Mouse (Mus musculus) stomach, postnatal 0 days (tissue): Measurements from ENCODE around the gene Cyb5b.

ENCODE experiments used
- CTCF ChIP-seq: IDR thresholded peaks from 2 replicates; pipeline ENCODE4 v1.5.1; 2016; ENCODE audit warnings: antibody characterized with exemption, low read depth, mild to moderate bottlenecking, moderate library complexity
- EP300 ChIP-seq: optimal IDR thresholded peaks from 2 replicates; pipeline ENCODE3; 2016; ENCODE audit warnings: antibody characterized with exemption

GRCm38 (mm10) chr8:107113209-107113608 lies 37.2 kb upstream of the Cyb5b start:
- TF ChIP-seq CTCF (no peak), EP300 (no peak)
